Mouse (Mus musculus): ENCODE results near the gene Clasp1. TPM values are rescaled to one million over a fixed set of nuclear protein-coding genes. Genes with fewer than 3 reads are reported as not detected.

Clasp1 gene
- polyA plus RNA-seq, 1 experiment from 2014 or later: 115 TPM

GRCm38 (mm10) chr1:118480484-118481364, 91.9 kb downstream of the Clasp1 start:
- WGBS: 55% methylated on average over 8 of the region's 8 CpGs
- H3K36me3 ChIP-seq: no peaks in the 10 kb centered on the region
- ATAC-seq (ENCODE audit: insufficient number of reproducible peaks, low FRiP score): no peak
- H3K4me1 ChIP-seq (replicated peaks): peaks cover 67% of the 10 kb centered on the region
- H3K9ac ChIP-seq: peak overlapping the region; percentile 82; the same call in 1 of the 2 replicates
- H3K27me3 ChIP-seq (replicated peaks): no peaks in the 10 kb centered on the region
- peak overlapping the region; percentile 98 for H3K27ac ChIP-seq (ENCODE audit: poor library complexity, severe bottlenecking)
- H3K9me3 ChIP-seq (replicated peaks): no peaks in the 10 kb centered on the region
- peak overlapping the region; percentile 56; the same call in 1 of the 2 replicates for H3K4me3 ChIP-seq
- peak overlapping the region; percentile 77 for H3K4me2 ChIP-seq

GRCm38 (mm10) chr1:118481365-118481702, 92.5 kb downstream of the Clasp1 start:
- Histone ChIP-seq H3K4me1 (replicated peaks) (peaks cover 67% of the 10 kb centered on the region), H3K9ac (peak overlapping the region; percentile 82), H3K4me2 (peak overlapping the region; percentile 77), H3K27ac (ENCODE audit: poor library complexity, severe bottlenecking) (peak overlapping the region; percentile 98), H3K4me3 (peak overlapping the region; percentile 56), H3K27me3 (replicated peaks) (no peaks in the 10 kb centered on the region), H3K36me3 (no peaks in the 10 kb centered on the region), H3K9me3 (replicated peaks) (no peaks in the 10 kb centered on the region)
- ATAC-seq (ENCODE audit: insufficient number of reproducible peaks, low FRiP score): no peak
- 33% methylated on average over 4 of the region's 4 CpGs for WGBS

GRCm38 (mm10) chr1:118481703-118482102, 92.8 kb downstream of the Clasp1 start:
- H3K9me3 ChIP-seq (replicated peaks): no peaks in the 10 kb centered on the region
- peak overlapping the region; percentile 98 for H3K27ac ChIP-seq (ENCODE audit: poor library complexity, severe bottlenecking)
- whole genome bisulfite sequencing: 35% methylated on average over 6 of the region's 6 CpGs
- peaks cover 64% of the 10 kb centered on the region for H3K4me1 ChIP-seq (replicated peaks)
- ATAC-seq (ENCODE audit: insufficient number of reproducible peaks, low FRiP score): no peak
- H3K9ac ChIP-seq: peak overlapping the region; percentile 82
- peak overlapping the region; percentile 56 for H3K4me3 ChIP-seq
- H3K27me3 ChIP-seq (replicated peaks): no peaks in the 10 kb centered on the region
- H3K36me3 ChIP-seq: no peaks in the 10 kb centered on the region
- peak overlapping the region; percentile 77 for H3K4me2 ChIP-seq

DNA sequence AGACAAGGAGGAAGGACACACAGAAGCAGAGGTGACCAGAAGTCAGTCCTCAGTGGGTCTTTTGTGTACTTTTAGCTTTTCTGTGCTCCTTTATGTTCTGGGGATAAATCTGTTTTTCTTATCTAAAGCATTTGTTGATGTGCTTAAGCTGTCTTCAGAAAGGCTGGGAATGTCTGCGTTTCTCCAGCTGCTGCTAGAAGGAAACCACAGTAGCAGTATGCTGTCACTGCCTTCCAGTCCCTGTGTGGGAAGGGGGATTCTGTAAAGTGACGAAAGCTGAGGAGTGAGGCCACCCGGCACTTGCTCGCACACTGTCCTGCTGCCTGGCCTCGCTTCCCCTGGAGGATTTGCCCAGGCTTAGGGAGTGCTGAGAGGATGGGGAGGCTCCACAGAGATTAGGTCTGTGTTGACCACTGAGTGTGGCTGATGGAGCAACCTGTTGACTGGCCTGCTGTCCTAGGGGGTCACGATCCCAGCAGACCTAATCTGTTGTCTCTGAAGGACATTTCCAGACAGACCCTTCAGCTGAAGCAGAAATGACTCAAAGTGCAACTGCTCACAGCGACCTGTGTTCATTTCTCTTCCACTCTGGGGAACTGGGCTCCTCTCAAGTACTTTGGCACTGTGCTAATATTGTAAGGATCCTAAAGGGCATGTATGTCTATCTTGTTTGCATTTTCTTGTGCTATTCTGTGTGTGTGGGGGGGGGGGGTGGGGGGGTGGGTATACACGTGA, 93.6 kb downstream of the Clasp1 start:
- peak overlapping the region; percentile 56 for H3K4me3 ChIP-seq

GRCm38 (mm10) chr1:118483504-118484096, 94.7 kb downstream of the Clasp1 start:
- Histone ChIP-seq H3K27ac (ENCODE audit: poor library complexity, severe bottlenecking) (peak overlapping the region; percentile 98), H3K4me2 (peak overlapping the region; percentile 77), H3K4me1 (replicated peaks) (peaks cover 66% of the 10 kb centered on the region), H3K27me3 (replicated peaks) (no peaks in the 10 kb centered on the region), H3K4me3 (peak overlapping the region; percentile 56), H3K36me3 (0 out of 2 replicates have a peak, but pooled peaks cover 4% of the 10 kb centered on the region), H3K9me3 (replicated peaks) (no peaks in the 10 kb centered on the region), H3K9ac (peak overlapping the region; percentile 82)
- ATAC-seq (ENCODE audit: insufficient number of reproducible peaks, low FRiP score): no peak
- 44% methylated on average over 6 of the region's 6 CpGs for WGBS

More for the DNA sequence above, 93.6 kb downstream of the Clasp1 start:
- Histone ChIP-seq H3K9ac (peak overlapping the region; percentile 82), H3K9me3 (replicated peaks) (no peaks in the 10 kb centered on the region), H3K27ac (ENCODE audit: poor library complexity, severe bottlenecking) (peak overlapping the region; percentile 98), H3K36me3 (0 out of 2 replicates have a peak, but pooled peaks cover 4% of the 10 kb centered on the region), H3K4me2 (peak overlapping the region; percentile 77), H3K4me1 (replicated peaks) (peaks cover 67% of the 10 kb centered on the region), H3K27me3 (replicated peaks) (no peaks in the 10 kb centered on the region)
- WGBS: 37% methylated on average over 8 of the region's 8 CpGs
- no peak for ATAC-seq (ENCODE audit: insufficient number of reproducible peaks, low FRiP score)

GRCm38 (mm10) chr1:118485572-118485971, 96.7 kb downstream of the Clasp1 start:
- peak overlapping the region; percentile 98 for H3K27ac ChIP-seq (ENCODE audit: poor library complexity, severe bottlenecking)
- peaks cover 58% of the 10 kb centered on the region for H3K4me1 ChIP-seq (replicated peaks)
- WGBS: 24% methylated on average over 3 of the region's 3 CpGs
- H3K36me3 ChIP-seq: 0 out of 2 replicates have a peak, but pooled peaks cover 4% of the 10 kb centered on the region
- peak overlapping the region; percentile 77 for H3K4me2 ChIP-seq
- no peak for ATAC-seq (ENCODE audit: insufficient number of reproducible peaks, low FRiP score)
- no peaks in the 10 kb centered on the region for H3K9me3 ChIP-seq (replicated peaks)
- H3K4me3 ChIP-seq: peak overlapping the region; percentile 18
- peak overlapping the region; percentile 63 for H3K9ac ChIP-seq
- H3K27me3 ChIP-seq (replicated peaks): no peaks in the 10 kb centered on the region

GRCm38 (mm10) chr1:118486021-118486420, 97.2 kb downstream of the Clasp1 start:
- H3K4me3 ChIP-seq: no peak overlapping the region
- 0 out of 2 replicates have a peak, but pooled peaks cover 4% of the 10 kb centered on the region for H3K36me3 ChIP-seq
- H3K27me3 ChIP-seq (replicated peaks): no peaks in the 10 kb centered on the region
- no peaks in the 10 kb centered on the region for H3K9me3 ChIP-seq (replicated peaks)
- H3K4me1 ChIP-seq (replicated peaks): peaks cover 58% of the 10 kb centered on the region
- peak overlapping the region; percentile 98 for H3K27ac ChIP-seq (ENCODE audit: poor library complexity, severe bottlenecking)
- ATAC-seq (ENCODE audit: insufficient number of reproducible peaks, low FRiP score): peak; percentile 67
- H3K9ac ChIP-seq: no peak overlapping the region
- peak overlapping the region; percentile 77 for H3K4me2 ChIP-seq

DNA sequence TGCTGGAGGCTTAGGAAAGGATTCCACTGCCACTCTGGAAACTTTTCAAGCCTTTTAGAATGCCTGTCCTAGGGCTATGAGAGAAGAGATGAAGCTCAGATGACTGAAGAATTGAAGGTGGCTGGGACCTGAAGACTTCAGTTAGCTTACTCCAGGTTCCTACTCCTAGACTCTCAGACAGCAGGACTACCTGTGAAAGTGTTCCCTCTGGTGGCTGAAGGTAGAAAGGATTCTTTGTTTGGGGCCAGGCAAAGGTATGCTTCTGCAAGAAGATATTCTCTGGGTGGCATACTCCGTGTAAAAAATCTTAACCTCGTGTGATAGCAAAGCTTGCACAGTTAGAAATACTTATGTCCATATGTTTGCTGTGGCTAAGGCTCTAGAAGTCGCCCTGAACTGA, 104.0 kb downstream of the Clasp1 start:
- no peaks in the 10 kb centered on the region for H3K9me3 ChIP-seq (replicated peaks)
- H3K27me3 ChIP-seq (replicated peaks): no peaks in the 10 kb centered on the region
- ATAC-seq (ENCODE audit: insufficient number of reproducible peaks, low FRiP score): no peak
- H3K9ac ChIP-seq: no peak overlapping the region
- H3K27ac ChIP-seq (ENCODE audit: poor library complexity, severe bottlenecking): peak overlapping the region; percentile 9; the same call in 1 of the 2 replicates
- peaks cover 5% of the 10 kb centered on the region for H3K36me3 ChIP-seq
- H3K4me2 ChIP-seq: no peak overlapping the region
- peaks cover 44% of the 10 kb centered on the region for H3K4me1 ChIP-seq (replicated peaks)
- 82% methylated on average over 3 of the region's 3 CpGs for WGBS
- no peak overlapping the region for H3K4me3 ChIP-seq

DNA sequence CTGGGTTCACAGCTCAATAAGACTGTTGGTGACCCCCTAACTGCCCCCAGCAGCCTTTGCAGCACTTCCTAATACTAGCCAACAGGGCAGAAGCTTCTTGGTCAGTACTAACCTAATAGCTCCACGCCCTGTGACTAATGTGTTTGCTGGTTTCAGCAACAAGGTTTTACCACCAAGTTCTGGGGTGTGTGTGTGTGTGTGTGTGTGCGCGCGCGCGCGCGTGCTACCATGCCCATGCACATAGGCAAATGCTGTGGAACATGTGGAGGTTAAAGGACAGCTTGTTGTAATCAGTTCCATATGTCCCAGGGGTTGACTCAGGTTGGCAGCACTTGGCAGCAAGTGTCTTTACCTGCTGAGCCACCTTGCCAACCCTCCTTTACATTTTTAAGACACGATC, 105.7 kb downstream of the Clasp1 start:
- Histone ChIP-seq H3K9ac (0 out of 2 replicates have a peak overlapping the region, but pooled peaks have one; percentile 6), H3K27ac (ENCODE audit: poor library complexity, severe bottlenecking) (no peak overlapping the region)
- WGBS: 96% methylated on average over 9 of the region's 9 CpGs

DNA sequence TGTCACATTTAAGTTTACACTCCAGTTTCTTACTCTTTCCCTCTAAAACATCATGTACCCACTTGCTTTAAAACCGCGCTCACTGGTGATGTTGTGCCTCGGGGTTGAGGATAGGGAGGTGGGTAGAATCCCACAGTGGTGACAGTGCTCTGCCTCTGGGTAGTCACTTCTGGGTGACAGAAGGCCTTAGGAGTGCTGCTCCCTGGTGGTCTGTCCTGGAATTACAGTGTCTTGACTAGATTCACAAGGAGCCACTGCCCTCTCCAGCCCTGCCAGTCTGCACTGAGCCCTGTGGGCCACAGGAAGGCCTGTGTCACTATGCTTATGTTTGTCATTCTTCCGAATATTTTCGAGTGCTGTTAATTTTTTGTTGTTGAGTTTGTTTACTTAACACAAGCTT, 109.5 kb downstream of the Clasp1 start:
- Histone ChIP-seq H3K9me3 (replicated peaks) (no peaks in the 10 kb centered on the region), H3K27ac (ENCODE audit: poor library complexity, severe bottlenecking) (no peak overlapping the region), H3K36me3 (peaks cover 58% of the 10 kb centered on the region), H3K27me3 (replicated peaks) (no peaks in the 10 kb centered on the region), H3K4me2 (no peak overlapping the region), H3K4me3 (no peak overlapping the region), H3K9ac (no peak overlapping the region), H3K4me1 (replicated peaks) (peaks cover 21% of the 10 kb centered on the region)
- ATAC-seq (ENCODE audit: insufficient number of reproducible peaks, low FRiP score): peak; percentile 64; the same call in 1 of the 2 replicates
- 58% methylated on average over 5 of the region's 5 CpGs for WGBS

More for the DNA sequence above, 105.7 kb downstream of the Clasp1 start:
- H3K4me2 ChIP-seq: no peak overlapping the region
- H3K9me3 ChIP-seq (replicated peaks): no peaks in the 10 kb centered on the region
- peaks cover 20% of the 10 kb centered on the region for H3K36me3 ChIP-seq
- no peak overlapping the region for H3K4me3 ChIP-seq
- ATAC-seq (ENCODE audit: insufficient number of reproducible peaks, low FRiP score): no peak
- no peaks in the 10 kb centered on the region for H3K27me3 ChIP-seq (replicated peaks)
- H3K4me1 ChIP-seq (replicated peaks): peaks cover 31% of the 10 kb centered on the region

DNA sequence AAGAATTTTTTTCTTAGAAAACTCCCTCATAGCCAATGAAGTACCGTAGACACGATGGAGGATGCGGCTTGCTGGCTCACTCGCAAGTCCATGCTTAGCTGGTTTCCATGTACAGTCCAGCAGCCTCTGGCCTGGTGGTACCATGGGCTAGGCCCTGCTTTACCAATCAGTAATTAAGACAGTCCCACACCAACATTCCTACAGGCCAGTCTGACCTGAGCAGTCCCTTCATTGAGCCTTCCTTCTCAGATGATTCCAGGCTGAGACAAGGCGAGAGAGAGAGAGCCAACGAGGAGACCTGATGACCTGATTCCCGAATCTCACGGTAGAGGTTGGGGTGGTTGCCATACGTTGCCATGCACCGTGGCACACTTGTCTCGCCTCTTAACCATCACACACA, 111.7 kb downstream of the Clasp1 start:
- H3K27me3 ChIP-seq (replicated peaks): no peaks in the 10 kb centered on the region
- 0 out of 2 replicates have a peak, but pooled peaks cover 3% of the 10 kb centered on the region for H3K4me1 ChIP-seq (replicated peaks)
- H3K9me3 ChIP-seq (replicated peaks): no peaks in the 10 kb centered on the region
- peaks cover 81% of the 10 kb centered on the region for H3K36me3 ChIP-seq
- WGBS: 95% methylated on average over 11 of the region's 11 CpGs
- H3K4me2 ChIP-seq: no peak overlapping the region
- H3K4me3 ChIP-seq: no peak overlapping the region
- no peak overlapping the region for H3K9ac ChIP-seq
- no peak for ATAC-seq (ENCODE audit: insufficient number of reproducible peaks, low FRiP score)
- H3K27ac ChIP-seq (ENCODE audit: poor library complexity, severe bottlenecking): no peak overlapping the region

Data from heart, embryonic 12.5 days (tissue).